ENCODE assay signal across 9 mouse cellular contexts in genomic region chr10:13641750-13642149, GRCm38 (mm10).
DNase-seq lines count a peak whose midpoint lies in the region; ATAC-seq and TF ChIP-seq lines count a peak whose summit lies in the region.
"Had no signal": no experiment of that assay in that cellular context is flagged by ENCODE, and none has a peak within 500 bp of the region (broad histone marks: within the 10 kb centered on the region; RNA-seq: fewer than 3 reads in every experiment).

No protein-coding gene starts in this region.

- H3K9ac ChIP-seq in embryonic facial prominence, embryonic 14.5 days (ENCODE audit: low read depth, low read length), result no peak overlapping the region
- H3K9ac ChIP-seq in forebrain, postnatal 0 days, result no peak overlapping the region

- DNase-seq in embryonic facial prominence, embryonic 14.5 days (ENCODE audit: low spot score), result peak; percentile 58
- no peak for DNase-seq in embryonic facial prominence, embryonic 10.5 days (ENCODE audit: low spot score)
- DNase-seq in urinary bladder, postnatal 14 days (ENCODE audit: low spot score), result peak; percentile 15
- no peak for DNase-seq in urinary bladder, postnatal 4 days (ENCODE audit: low spot score in 2 of 2)
- peak; percentile 14 for DNase-seq in lung, postnatal 25 days (ENCODE audit: low spot score)
- DNase-seq in MN1 (ENCODE audit: low spot score), result no peak
- DNase-seq in forebrain, postnatal 0 days, result no peak

- H3K27me3 ChIP-seq in embryonic facial prominence, embryonic 14.5 days (replicated peaks; ENCODE audit: control insufficient read depth, insufficient read depth, low read length), result no peaks in the 10 kb centered on the region
- H3K27me3 ChIP-seq in embryonic facial prominence, embryonic 10.5 days (replicated peaks; ENCODE audit: low read depth, poor library complexity, severe bottlenecking), result no peaks in the 10 kb centered on the region
- H3K27me3 ChIP-seq in forebrain, postnatal 0 days (ENCODE audit: insufficient read depth, low read length), result no peaks in the 10 kb centered on the region

- TF ChIP-seq CTCF in forebrain, postnatal 0 days (IDR thresholded peaks at IDR 0.05; ENCODE audit: low read depth), result no peak

- ATAC-seq in embryonic facial prominence, embryonic 14.5 days (ENCODE audit: low read depth), result peak; percentile 79; the same call in 1 of the 2 replicates
- no peak for ATAC-seq in monocyte, adult 5-6 weeks (replicated peaks; ENCODE audit: insufficient number of reproducible peaks, low FRiP score, low TSS enrichment, poor library complexity, severe bottlenecking)
- ATAC-seq in forebrain, postnatal 0 days, result no peak

- 16% methylated on average over 7 of the region's 7 CpGs for WGBS in embryonic facial prominence, embryonic 14.5 days
- 22% methylated on average over 7 of the region's 7 CpGs for WGBS in embryonic facial prominence, embryonic 10.5 days
- 19% methylated on average over 7 of the region's 7 CpGs for whole genome bisulfite sequencing in forebrain, postnatal 0 days

- no peak overlapping the region for H3K27ac ChIP-seq in embryonic facial prominence, embryonic 14.5 days (replicated peaks; ENCODE audit: low read depth, low read length)
- H3K27ac ChIP-seq in embryonic facial prominence, embryonic 10.5 days (replicated peaks), result no peak overlapping the region
- H3K27ac ChIP-seq in forebrain, postnatal 0 days (ENCODE audit: low read depth, low read length), result no peak overlapping the region

- H3K36me3 ChIP-seq in embryonic facial prominence, embryonic 14.5 days (ENCODE audit: control insufficient read depth, insufficient read depth, low read length), result no peaks in the 10 kb centered on the region
- no peaks in the 10 kb centered on the region for H3K36me3 ChIP-seq in embryonic facial prominence, embryonic 10.5 days (replicated peaks)
- H3K36me3 ChIP-seq in forebrain, postnatal 0 days (ENCODE audit: insufficient read depth), result no peaks in the 10 kb centered on the region
- H3K36me3 ChIP-seq: G1E had no signal

- H3K4me1 ChIP-seq in embryonic facial prominence, embryonic 14.5 days (ENCODE audit: control insufficient read depth, insufficient read depth, low read length), result no peaks in the 10 kb centered on the region
- H3K4me1 ChIP-seq in embryonic facial prominence, embryonic 10.5 days, result no peaks in the 10 kb centered on the region
- H3K4me1 ChIP-seq in forebrain, postnatal 0 days (ENCODE audit: insufficient read depth), result no peaks in the 10 kb centered on the region

- no peaks in the 10 kb centered on the region for H3K9me3 ChIP-seq in embryonic facial prominence, embryonic 14.5 days (ENCODE audit: control insufficient read depth, low read length)
- no peaks in the 10 kb centered on the region for H3K9me3 ChIP-seq in embryonic facial prominence, embryonic 10.5 days
- no peaks in the 10 kb centered on the region for H3K9me3 ChIP-seq in forebrain, postnatal 0 days (ENCODE audit: low read length)
- H3K9me3 ChIP-seq: G1E had no signal

- H3K4me2 ChIP-seq in embryonic facial prominence, embryonic 14.5 days (ENCODE audit: low read depth, low read length), result no peak overlapping the region
- H3K4me2 ChIP-seq in forebrain, postnatal 0 days (ENCODE audit: low read depth), result no peak overlapping the region

- H3K4me3 ChIP-seq in embryonic facial prominence, embryonic 14.5 days (ENCODE audit: low read depth, low read length), result no peak overlapping the region
- H3K4me3 ChIP-seq in embryonic facial prominence, embryonic 10.5 days, result no peak overlapping the region
- H3K4me3 ChIP-seq in forebrain, postnatal 0 days (ENCODE audit: low read depth, low read length), result no peak overlapping the region

Comparison
In these comparisons a context has a peak if more than half of its experiments do, and no peak if none do; other contexts are left out.
1. DNase-seq: peak in embryonic facial prominence, embryonic 14.5 days (single experiment), urinary bladder, postnatal 14 days (single experiment) and lung, postnatal 25 days (single experiment); none in embryonic facial prominence, embryonic 10.5 days (single experiment), urinary bladder, postnatal 4 days (0 of 2), MN1 (single experiment) and forebrain, postnatal 0 days (single experiment).